Mouse (Mus musculus): ENCODE results near the gene Rabif. TPM values are rescaled to one million over a fixed set of nuclear protein-coding genes. Genes with fewer than 3 reads are reported as not detected.
"Not testable (repeated sequence)": the region's sequence is repeated elsewhere in the genome, so short reads cannot be mapped to it uniquely, and the experiment has no call there.

The Rabif gene
- polyA plus RNA-seq, 1 experiment from 2014 or later: 24.6 TPM

DNA sequence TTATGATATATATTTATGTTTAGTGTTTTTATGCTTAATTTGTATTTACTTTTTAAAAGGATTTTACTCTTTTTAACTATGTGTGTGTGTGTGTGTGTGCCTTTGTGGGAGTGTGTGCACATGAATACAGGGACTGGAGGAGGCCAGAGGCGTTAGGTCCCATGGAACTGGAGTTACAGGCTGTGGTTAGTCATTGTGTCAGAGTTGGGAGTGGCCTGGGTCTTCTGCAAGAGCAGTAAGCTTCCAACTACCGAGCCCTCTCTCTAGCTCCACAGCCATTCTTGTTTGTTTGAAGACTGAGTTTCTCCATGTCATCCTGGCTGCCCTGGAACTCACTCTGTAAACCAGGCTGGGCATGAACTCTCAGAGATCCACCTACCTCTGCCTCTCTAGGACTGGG, 27.9 kb downstream of the Rabif start:
- POLR2A ChIA-PET: interaction anchor here (0.7 kb wide), 1 partner anchor 230 kb away, joined by 3 read pairs; no protein-coding TSS in a partner anchor
- DNase-seq (ENCODE audit: low read depth, low spot score) (no peak), ATAC-seq (no peak)
- in situ Hi-C loops (cut with MboI; ENCODE audit: low pct_unique_long_range_greater_than_20kb): loop anchor here (5.0 kb wide), 1 partner anchor 90 kb away; no protein-coding TSS in a partner anchor
- H3K27me3 ChIP-seq: no peaks in the 10 kb centered on the region
- CTCF ChIA-PET: no interaction called here
- TF ChIP-seq CTCF (IDR thresholded peaks at IDR 0.05): no peak

DNA sequence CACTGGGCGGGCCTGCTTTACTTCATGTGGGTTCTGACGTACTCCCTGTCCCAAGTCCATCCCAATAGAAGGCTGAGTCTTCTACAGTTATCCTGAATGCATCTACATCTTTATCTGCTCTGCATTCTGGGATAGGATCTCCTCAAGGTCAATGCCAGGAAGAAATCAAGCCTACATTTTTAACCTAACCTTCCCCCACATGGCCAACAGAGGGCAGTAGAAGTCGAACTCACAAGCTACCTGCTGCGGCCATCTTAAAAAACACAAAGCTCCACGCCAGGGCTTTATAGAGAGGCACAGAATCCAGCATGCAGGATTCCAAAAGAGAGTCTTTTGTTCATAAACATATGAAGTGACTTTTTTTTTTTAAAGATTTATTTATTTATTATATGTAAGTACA, 30.0 kb downstream of the Rabif start:
- peak; percentile 41 for TF ChIP-seq CTCF (IDR thresholded peaks at IDR 0.05)
- no peak for DNase-seq (ENCODE audit: low read depth, low spot score)
- no peaks in the 10 kb centered on the region for H3K27me3 ChIP-seq
- in situ Hi-C loops (cut with MboI; ENCODE audit: low pct_unique_long_range_greater_than_20kb): loop anchor here (5.0 kb wide), 1 partner anchor 88 kb away; no protein-coding TSS in a partner anchor
- ATAC-seq: no peak
- ChIA-PET CTCF (no interaction called here), POLR2A (no interaction called here)

DNA sequence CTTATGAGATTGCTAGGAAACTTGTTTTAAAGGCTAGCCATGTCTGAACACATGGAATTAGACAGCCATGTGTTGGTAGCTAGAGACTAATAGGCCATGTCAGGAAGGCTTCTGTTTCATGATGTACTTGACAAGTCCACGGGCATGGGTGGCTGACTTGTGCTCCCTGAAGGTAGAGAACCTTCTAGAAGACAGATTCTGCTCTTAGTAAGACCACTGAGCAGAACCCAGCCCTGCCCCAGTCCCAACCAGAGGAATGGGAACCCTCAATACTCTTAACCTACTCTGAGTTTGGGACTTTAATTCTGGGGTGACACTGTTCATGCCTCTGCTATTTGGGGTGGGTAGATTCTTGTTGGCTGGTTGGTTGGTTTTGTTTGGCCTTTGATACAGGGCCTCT, 30.6 kb downstream of the Rabif start:
- no peak for ATAC-seq
- in situ Hi-C loops (cut with MboI; ENCODE audit: low pct_unique_long_range_greater_than_20kb): no loop called here
- ChIA-PET POLR2A (no interaction called here), CTCF (no interaction called here)
- H3K27me3 ChIP-seq: no peaks in the 10 kb centered on the region
- no peak for TF ChIP-seq CTCF (IDR thresholded peaks at IDR 0.05)
- DNase-seq (ENCODE audit: low read depth, low spot score): no peak

DNA sequence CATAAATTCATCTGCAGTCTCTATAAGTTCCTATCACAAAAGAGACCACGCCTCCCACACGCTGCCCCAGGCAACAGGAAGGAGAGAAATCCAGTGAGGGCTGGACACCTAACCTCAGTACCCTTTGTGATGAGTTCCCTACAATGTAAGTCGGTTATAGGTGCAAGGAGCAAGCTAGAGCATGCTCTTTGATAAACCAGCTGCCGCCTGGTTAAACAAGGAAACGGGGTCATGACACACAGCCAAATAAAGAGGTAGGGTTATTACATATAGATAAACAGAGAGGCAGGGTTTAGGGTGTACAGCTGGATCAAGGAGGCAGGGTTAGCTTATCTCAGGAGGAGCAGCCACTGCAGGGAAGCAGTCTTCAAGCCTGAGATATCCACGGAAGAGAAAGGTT, 32.3 kb downstream of the Rabif start:
- H3K27me3 ChIP-seq: no peaks in the 10 kb centered on the region
- in situ Hi-C loops (cut with MboI; ENCODE audit: low pct_unique_long_range_greater_than_20kb): no loop called here
- no peak for TF ChIP-seq CTCF (IDR thresholded peaks at IDR 0.05)
- ChIA-PET CTCF (no interaction called here), POLR2A (interaction anchor here (1.4 kb wide), 1 partner anchor 18 kb away, joined by 3 read pairs; no protein-coding TSS in a partner anchor)
- DNase-seq (ENCODE audit: low read depth, low spot score): no peak
- no peak for ATAC-seq

DNA sequence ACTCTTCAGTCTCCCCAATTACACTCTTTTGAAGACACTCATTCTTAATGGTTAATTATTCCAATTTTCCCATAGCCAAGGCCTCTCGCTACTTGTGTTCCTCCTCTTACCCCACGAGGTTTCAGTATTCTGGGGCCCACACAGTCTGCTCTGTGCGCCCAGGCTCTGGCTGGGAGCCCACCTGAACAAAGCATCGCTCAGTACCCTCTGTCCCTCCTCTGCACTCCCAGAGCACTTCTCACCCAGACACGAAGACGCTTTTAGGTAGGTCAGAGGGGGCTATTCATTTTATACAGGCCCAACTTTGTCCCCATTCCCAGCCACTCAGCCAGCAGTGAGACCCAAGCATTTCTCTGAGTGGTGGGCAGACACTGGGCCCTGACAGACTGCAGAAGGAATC, 36.2 kb downstream of the Rabif start:
- POLR2A ChIA-PET: no interaction called here
- in situ Hi-C loops (cut with MboI; ENCODE audit: low pct_unique_long_range_greater_than_20kb): no loop called here
- CTCF ChIA-PET: no interaction called here
- no peaks in the 10 kb centered on the region for H3K27me3 ChIP-seq
- DNase-seq (ENCODE audit: low read depth, low spot score): no peak
- TF ChIP-seq CTCF (IDR thresholded peaks at IDR 0.05): no peak
- no peak for ATAC-seq

DNA sequence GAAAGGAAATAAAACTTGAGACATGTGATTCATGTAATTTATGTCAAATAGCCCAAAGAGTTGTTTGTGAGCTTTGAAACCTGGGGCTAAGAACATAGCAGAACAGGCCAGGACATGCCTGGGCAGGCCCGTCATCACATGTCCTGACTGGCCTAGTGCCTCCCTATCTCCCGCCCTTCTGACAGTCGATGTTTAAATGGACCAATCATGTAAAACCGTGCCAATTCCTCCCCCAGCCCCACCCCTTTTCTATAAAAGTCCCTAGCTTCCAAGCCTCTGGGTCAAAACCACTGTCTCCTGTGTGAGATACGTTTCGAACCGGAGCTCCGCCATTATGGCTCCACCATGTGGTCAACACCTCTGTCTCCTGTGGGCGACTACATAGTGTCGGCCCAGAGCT, 39.3 kb downstream of the Rabif start:
- in situ Hi-C loops (cut with MboI; ENCODE audit: low pct_unique_long_range_greater_than_20kb): not testable (repeated sequence)

DNA sequence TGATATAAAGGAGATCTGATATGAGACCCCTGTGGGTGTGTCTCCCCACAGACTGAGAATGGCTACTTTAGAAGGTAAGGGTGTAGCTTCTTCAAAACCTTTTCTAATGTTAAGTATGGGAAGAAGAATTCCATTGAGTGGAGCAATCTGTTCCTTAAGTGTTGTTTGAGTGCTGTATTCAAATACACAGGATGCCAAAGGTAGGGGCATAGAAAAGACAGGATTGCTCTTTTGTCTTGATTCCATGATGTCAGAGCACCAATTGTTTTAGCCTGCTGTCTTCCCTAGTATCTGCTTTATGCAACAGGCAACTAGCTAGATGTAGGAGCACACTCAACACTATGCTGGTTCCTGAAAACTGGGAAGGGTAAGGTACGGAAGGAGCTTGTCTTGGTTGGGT, 40.6 kb downstream of the Rabif start:
- CTCF ChIA-PET: no interaction called here
- no peaks in the 10 kb centered on the region for H3K27me3 ChIP-seq
- POLR2A ChIA-PET: no interaction called here
- no peak for DNase-seq (ENCODE audit: low read depth, low spot score)
- ATAC-seq: no peak
- TF ChIP-seq CTCF (IDR thresholded peaks at IDR 0.05): no peak
- in situ Hi-C loops (cut with MboI; ENCODE audit: low pct_unique_long_range_greater_than_20kb): no loop called here

More for the DNA sequence above, 39.3 kb downstream of the Rabif start:
- CTCF ChIA-PET; ATAC-seq; POLR2A ChIA-PET; H3K27me3 ChIP-seq; DNase-seq (ENCODE audit: low read depth, low spot score): not testable (repeated sequence)

DNA sequence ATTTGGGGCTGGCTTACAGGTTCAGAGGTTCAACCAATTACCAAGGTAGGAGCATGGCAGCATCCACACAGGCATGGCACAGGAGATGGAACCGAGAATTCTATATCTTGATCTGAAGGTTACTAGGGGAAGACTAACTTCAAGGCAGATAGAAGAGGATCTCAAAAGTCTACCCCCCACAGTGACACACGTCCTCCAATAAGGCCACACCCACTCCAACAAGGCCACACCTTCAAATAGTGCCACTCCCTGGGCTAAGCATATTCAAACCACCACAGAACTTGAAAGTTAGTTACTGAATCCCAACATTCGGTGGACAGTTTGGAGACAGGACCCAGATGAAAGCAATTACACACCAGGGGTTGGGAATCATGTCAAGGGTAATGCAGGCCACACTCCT, 41.1 kb downstream of the Rabif start:
- ChIA-PET POLR2A (no interaction called here), CTCF (no interaction called here)
- in situ Hi-C loops (cut with MboI; ENCODE audit: low pct_unique_long_range_greater_than_20kb): no loop called here
- ATAC-seq: no peak
- H3K27me3 ChIP-seq: no peaks in the 10 kb centered on the region
- TF ChIP-seq CTCF (IDR thresholded peaks at IDR 0.05): no peak
- DNase-seq (ENCODE audit: low read depth, low spot score): no peak

DNA sequence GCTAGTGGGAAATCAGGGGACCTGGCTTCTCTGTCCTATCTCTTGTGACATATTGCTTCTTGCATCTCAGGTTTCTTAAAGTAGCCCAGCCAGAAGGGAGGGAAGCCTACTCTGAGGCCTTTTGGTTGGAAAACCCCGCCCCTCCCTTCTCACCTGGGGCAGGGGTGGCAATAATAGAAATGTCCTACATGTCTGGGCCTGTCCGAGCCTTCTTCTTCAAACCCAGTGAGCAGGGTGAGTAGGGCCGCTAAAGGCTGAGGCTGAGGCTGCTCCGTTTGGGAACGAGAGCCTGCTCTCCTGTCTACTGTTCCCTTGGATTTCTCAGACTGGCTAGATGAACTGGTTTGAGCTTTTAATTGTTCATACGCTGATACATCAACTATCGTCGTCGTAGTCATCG, 46.2 kb downstream of the Rabif start:
- ATAC-seq (no peak), DNase-seq (ENCODE audit: low read depth, low spot score) (no peak)
- CTCF ChIA-PET: no interaction called here
- POLR2A ChIA-PET: no interaction called here
- in situ Hi-C loops (cut with MboI; ENCODE audit: low pct_unique_long_range_greater_than_20kb): no loop called here
- H3K27me3 ChIP-seq: no peaks in the 10 kb centered on the region
- TF ChIP-seq CTCF (IDR thresholded peaks at IDR 0.05): no peak

DNA sequence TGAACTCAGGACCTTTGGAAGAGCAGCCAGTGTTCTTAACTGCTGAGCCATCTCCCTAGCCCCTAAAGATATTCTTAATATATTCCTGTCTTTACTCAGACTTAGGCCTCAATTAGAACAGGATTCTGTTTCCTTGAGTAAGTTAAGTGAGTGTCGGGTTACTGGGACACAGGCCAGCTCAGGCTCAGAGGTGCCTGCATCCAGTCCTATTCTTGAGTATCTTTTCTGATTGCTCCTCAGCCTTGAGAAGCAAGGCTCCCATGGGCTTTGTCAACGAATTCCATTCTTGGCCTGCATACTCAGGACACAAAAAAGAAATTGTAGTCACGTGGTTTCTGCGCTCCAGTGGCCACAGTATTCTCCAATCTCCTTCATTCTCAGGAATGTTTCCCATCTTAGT, 53.8 kb downstream of the Rabif start:
- DNase-seq (ENCODE audit: low read depth, low spot score): no peak
- H3K27me3 ChIP-seq: no peaks in the 10 kb centered on the region
- ATAC-seq: no peak
- ChIA-PET CTCF (no interaction called here), POLR2A (interaction anchor here (0.7 kb wide), 1 partner anchor 35 kb away, joined by 4 read pairs; no protein-coding TSS in a partner anchor)
- TF ChIP-seq CTCF (IDR thresholded peaks at IDR 0.05): no peak
- in situ Hi-C loops (cut with MboI; ENCODE audit: low pct_unique_long_range_greater_than_20kb): no loop called here

DNA sequence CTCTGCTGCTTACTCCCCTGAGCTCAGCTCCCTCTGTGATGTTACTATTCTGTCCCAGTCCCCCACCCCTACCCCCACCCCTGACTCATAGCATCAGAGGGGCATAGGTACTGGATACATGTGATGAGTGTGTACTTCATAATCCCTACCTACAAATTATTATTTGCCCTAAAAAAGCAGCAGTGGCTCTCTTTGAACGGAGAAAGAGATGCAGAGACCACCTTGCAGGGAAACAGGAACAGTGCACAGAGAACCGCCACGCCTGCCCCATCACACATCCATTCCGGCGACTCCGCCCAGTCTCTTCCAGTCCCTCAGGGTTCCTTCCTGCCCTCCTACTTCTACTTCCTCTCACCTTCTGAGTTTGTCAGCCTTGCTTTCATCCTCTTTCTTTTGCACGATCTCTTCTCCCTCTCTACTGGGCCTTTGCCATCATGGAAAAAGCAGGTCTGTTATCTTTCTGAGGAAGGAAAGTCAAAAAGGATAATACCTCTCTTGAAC, 55.2 kb downstream of the Rabif start, which contains the start of gene Mgat4e:
Gene Mgat4e, minus strand, starts transcription at position 51 of the 501 bp plus-strand sequence.
- TF ChIP-seq CTCF (IDR thresholded peaks at IDR 0.05): no peak
- in situ Hi-C loops (cut with MboI; ENCODE audit: low pct_unique_long_range_greater_than_20kb): no loop called here
- POLR2A ChIA-PET: no interaction called here

DNA sequence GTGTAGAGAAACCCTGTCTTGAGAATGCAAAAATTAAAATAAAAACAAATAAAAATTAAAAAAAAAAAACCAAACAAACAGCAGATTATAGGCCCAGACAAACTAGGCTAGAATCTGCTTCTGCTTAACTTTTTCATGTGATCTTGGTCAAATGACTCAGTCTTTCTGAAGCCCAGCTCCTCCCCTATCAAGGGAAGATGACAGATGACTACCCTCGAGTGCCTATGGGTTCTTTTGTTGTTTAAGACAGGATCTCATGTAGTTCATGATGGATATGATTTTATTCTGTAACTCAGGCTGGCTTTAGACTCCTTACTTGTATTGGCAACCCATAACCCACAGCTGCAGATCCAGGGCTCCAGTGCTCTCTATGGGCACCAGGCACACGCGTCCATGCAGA, 57.4 kb downstream of the Rabif start:
- no peak for DNase-seq (ENCODE audit: low read depth, low spot score)

More for the DNA sequence above, 55.2 kb downstream of the Rabif start, which contains the start of gene Mgat4e:
- ATAC-seq (no peak), DNase-seq (ENCODE audit: low read depth, low spot score) (no peak)
- H3K27me3 ChIP-seq: no peaks in the 10 kb centered on the region
- CTCF ChIA-PET: no interaction called here

More for the DNA sequence above, 57.4 kb downstream of the Rabif start:
- CTCF ChIA-PET: interaction anchor here (1.0 kb wide), 1 partner anchor 12 kb away, joined by 3 read pairs; no protein-coding TSS in a partner anchor
- in situ Hi-C loops (cut with MboI; ENCODE audit: low pct_unique_long_range_greater_than_20kb): no loop called here
- POLR2A ChIA-PET: no interaction called here
- H3K27me3 ChIP-seq: no peaks in the 10 kb centered on the region
- TF ChIP-seq CTCF (IDR thresholded peaks at IDR 0.05): no peak
- no peak for ATAC-seq
